Mouse (Mus musculus) layer of hippocampus, postnatal 10 days (tissue): ENCODE measurements around the gene Enoph1. TPM values are rescaled to one million over a fixed set of nuclear protein-coding genes. Genes with fewer than 3 reads are reported as not detected.
A peak's percentile ranks its signal among the peaks of the same experiment; 100 is the strongest.

Experiments
- DNase-seq, 2 experiments: peaks; one replicate each; pipeline ENCODE4 v3.0.0; 2021; ENCODE audit warnings: low spot score in 2 of 2
- total RNA-seq, 2 experiments: library from RNA; stranded (reverse); gene quantifications; 2 replicates each; pipeline ENCODE4 v1.2.3; 2021

The Enoph1 gene
- total RNA-seq, 2 experiments from 2014 or later: 54.4 to 58.7 TPM

GRCm38 (mm10) chr5:100038714-100039601 is 827 bp upstream of the Enoph1 start:
- DNase-seq: peak; percentile 99 to 100

DNA sequence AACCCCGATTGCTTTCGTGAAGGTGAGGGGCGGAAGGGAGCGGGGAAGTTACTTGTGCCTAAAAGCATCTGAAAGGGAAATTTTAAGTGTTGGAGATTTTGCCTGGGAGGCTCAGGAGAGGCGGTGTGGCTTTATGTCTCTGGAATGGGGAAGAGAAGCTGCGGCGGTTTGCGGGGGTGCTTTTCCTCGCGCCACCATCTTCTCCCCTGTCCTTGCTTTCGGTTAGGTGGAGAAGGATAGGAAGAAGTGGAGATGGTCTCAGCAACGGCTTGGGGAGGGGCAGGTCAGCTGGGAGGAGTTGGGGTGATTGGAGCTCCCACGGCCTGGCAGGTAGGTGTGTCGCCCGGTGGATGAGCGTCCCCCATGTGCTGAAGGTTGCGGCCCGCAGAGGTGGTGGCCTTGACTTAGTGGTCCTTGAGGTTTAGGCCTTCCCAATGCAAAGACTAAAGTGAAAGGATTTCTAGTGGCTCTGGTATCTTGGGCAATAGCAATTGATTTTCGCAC is 548 bp downstream of the Enoph1 start:
- peak in 1 of 2 experiments; percentile 49 for DNase-seq

DNA sequence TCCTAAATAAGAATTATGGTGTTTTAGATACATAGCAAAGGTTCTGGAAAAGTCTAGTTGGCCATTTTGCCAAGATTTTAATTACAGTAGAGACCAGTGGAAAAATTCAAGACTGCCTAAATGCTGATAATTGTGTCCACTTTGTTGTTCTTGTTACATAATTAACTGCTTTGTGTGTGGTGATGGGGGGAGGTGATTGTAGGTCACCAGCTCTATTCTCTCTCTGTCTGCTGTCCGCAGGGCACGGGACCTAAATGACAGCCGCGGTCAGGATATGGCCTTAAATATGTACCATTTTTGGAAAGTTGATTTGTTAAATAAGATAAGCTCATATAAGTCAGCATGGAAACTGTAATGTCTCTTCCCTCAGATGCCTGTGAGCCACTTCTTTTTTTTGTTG is 1.5 kb downstream of the Enoph1 start:
- no peak for DNase-seq

DNA sequence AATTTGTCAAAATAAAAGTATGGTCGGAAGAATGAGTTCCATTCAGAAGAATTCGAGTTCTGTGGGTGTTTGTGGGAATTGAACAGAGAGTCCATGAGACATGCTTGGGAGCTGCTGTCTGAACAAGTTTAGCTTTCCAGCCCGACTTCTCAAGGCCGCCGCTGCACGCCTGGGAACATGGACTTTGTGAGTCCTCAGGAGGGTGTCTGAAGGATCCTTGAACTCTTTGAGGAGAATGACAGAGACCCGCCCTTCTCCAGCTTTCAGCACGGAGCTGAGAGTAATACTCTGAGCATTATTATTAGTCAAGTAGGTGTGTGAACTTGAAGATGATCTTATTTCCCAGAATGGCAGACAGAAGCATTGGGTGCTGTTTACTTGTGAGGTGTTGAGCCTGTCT is 2.7 kb downstream of the Enoph1 start:
- DNase-seq: no peak

DNA sequence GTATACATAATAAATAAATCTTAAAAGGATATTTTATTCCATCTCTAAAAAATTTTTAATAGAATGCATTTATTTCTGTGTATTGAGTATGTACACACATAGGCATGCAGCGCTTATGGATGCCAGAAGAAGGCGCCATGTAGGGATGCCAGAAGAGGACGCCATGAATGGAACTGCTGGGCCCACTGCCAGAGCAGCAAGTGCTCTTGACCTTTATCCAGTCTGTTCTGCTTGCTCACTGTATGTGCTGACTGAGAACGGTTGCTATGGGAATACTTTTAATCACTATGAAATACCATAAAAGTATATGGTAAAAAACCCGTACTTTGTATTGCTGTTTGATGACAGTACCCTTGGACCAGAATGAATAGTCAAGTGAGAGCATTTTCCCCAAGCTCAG is 3.6 kb downstream of the Enoph1 start:
- DNase-seq: peak; percentile 44 to 62

DNA sequence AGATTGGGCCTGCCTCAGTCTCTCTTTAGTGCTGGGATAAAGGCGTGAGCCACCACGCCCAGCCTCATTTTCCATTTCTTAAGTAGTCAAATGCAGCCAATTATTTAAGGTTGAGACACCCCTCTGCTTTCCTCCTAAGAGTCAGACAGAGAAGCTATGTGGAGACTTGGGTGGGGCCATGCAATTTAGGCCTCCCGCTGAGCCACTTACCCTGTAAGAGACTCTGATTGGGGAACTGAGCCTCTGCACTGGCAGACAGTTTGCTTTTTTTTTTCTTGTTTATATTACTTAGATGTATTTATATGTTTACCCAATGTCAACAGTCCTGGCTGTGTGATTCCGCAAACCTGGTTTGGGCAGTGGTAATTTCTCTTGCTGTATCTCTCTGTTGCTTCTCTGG is 4.2 kb downstream of the Enoph1 start:
- DNase-seq: no peak

DNA sequence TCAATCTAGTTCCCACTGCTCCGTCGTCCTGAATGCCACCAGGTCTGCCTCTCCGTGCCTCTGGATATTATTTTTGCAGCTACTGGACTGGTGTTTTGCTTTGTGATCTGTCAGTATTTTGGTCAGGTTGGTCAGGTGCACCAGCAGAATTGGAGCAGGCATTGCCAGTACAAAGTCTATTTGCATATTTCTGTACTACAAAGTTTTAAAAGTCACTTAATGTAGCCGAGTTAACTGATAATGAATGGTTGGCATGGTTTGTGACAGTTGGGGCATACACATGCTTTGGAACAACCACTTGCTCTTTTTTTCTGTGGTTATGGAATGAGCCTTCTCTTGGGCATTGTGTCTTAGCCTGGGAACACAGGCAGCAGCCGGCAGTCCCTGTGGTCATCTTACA is 4.8 kb downstream of the Enoph1 start:
- no peak for DNase-seq

GRCm38 (mm10) chr5:100046096-100046495 is 6.3 kb downstream of the Enoph1 start:
- DNase-seq: no peak

GRCm38 (mm10) chr5:100047143-100047640 is 7.4 kb downstream of the Enoph1 start:
- DNase-seq: no peak

- DNase-seq: no peak
Observed at GRCm38 (mm10) chr5:100047871-100048270, 8.1 kb downstream of the Enoph1 start.

- no peak for DNase-seq
Observed at GRCm38 (mm10) chr5:100049904-100050303, 10.1 kb downstream of the Enoph1 start.

DNA sequence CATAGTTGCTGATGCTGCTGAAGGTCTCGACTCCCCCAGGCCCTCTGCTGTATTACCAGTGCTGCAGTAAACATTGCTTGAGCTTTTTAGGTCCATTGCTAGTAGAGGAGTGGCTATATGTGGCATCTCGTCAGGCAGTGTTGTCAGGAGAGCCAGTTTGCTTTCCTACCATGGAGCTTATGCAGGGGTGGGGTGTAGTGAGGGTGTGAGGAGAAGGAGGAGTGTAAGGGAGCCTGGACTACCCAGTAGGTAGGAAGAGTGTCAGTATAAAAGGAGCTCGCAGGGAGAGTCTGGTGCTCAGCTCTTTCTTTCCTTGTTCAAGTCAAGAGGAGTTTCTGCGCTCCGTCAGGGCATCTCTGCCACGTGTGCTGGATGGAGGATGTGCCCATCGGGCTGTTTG is 12.9 kb downstream of the Enoph1 start:
- no peak for DNase-seq

DNA sequence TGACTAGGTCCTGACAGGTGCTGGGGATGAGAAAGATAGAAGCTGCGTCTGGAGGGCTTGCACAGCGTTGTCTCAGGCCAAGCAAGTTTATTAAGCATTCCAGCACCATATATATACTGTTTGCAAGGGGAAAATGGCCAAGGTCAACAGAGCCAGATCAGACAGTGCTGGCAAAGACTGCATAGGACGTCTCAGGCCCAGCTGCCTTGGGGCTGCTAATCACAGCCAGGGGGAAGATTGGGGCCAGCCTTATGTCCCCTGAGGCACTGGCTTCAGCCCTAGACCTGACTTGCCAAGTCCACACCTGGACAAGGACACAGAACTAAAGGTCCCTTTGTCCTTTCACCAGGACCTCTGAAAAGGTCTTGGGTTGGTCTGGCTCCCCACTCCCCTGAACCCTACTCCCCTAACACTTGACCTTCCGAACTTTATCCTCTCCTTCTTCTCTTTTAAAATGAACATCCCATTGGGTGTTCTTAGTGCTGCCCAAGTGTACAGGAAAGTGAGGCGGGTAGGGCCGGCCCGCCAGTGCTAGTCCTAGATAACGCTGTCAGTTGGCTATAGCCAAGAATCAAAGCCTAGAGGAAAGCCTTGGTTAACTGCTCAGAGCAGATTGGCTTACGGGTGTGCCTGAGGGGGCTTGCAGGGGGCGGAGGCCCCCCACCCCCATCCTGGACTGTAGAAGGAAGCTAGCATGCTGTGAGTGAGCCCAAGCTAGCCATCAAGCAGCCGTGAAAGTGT is 15.2 kb downstream of the Enoph1 start:
- DNase-seq: no peak

DNA sequence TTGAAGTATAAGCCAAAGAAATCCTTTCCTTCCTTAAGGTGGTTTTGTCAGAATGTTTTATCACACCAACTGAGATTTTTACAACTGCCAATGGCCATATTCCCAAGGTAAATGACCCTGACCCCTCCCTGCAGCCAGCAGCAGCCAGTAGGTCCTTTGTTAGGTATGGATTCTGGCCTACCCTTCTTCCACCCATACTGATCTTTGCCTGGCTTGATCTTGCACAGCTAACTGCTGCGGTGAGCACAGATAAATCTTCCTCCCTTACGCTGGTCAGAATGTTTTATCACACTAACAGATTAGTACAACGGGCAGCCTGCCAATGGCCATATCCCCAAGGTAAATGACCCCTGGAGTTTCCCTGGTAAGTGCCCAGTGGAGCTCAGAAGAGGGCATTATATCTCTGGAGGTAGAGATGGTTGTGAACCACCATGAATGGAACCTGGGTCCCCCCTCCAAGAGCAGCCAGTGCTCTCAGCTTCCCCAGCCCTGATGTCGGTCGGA is 16.1 kb downstream of the Enoph1 start:
- no peak for DNase-seq

DNA sequence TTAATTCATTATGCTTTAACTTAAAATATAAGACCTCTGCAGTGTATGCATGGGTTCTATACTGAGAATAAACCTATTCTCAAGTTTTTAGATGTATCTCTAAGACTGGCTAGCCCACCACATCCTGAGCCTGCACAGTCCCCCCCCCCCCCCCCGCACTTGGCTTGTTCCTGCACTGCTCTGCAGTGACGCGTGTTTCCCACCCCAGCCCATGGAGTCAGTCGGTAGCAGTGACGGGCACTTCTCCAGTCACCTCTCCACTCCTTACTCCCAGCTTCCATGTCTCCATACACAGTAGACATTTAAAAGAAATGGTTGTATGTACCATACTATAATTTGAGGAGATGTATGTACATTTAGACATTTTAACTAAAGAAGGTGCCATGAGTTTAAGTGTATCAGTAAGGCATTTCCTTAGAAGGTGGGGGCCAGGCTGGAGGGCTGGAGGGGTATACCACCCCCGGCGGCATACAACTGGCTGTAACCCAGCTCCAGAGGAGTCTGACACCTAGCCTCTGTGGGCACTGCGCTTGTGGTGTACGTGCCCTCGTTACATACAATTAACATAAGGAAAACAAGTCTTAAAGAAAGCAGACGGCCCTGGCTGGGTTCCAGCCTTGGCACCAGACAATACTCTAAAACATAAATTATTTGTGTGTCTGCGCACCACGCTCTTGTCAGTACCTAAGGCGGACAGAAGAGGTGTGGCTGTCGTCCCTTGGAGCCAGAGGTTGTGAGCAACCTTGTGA is 17.9 kb downstream of the Enoph1 start:
- no peak for DNase-seq

- no peak for DNase-seq
Observed at GRCm38 (mm10) chr5:100058729-100059128, 18.9 kb downstream of the Enoph1 start.

DNA sequence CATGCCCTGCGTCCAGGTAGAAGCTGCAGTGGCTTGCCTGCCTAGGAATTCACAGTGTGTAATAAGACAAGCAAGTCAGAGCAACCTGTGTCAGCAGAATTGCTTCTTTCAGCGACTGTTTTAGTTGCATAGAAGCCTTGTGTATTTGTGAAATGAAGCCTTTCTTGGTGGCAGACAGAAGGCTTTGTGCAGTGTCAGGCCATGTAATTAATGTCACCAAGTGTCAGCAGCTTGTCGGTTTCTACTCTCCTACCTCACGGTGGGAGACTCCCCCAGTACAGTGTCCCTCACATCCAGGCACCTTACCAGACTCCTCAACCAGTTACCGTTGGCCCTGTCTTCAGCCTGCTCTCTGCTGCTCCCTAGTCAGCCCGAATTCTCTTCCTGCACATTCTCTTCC is 19.5 kb downstream of the Enoph1 start:
- no peak for DNase-seq

- DNase-seq: no peak
Observed at GRCm38 (mm10) chr5:100060876-100061275, 21.1 kb downstream of the Enoph1 start.

DNA sequence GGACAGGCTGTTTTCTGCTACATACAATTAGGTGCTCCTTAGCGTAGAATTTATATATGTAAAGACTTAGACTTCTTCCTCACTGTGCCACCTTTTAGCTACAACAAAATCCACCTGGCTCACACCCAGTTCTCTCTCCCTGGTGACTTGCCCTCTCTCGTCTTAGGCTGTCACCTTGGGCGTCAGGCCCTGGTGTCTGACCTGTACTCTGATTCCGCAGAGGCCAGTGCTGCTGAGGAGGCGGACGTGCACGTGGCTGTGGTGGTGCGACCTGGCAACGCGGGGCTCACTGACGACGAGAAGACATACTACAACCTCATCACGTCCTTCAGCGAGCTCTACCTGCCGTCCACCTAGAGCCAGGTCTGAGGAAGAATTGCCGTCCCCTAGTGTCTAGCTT is 27.8 kb downstream of the Enoph1 start:
- DNase-seq: no peak

GRCm38 (mm10) chr5:100069526-100069925 is 29.7 kb downstream of the Enoph1 start:
- no peak for DNase-seq

- peak; percentile 95 for DNase-seq
Observed at GRCm38 (mm10) chr5:100070255-100070654, 30.5 kb downstream of the Enoph1 start.
